8 mouse cellular contexts compared by ENCODE assay signal in genomic region chr10:111539724-111540324, GRCm38 (mm10). TPM values are rescaled to one million over a fixed set of nuclear protein-coding genes. Genes with fewer than 3 reads are reported as not detected.
A peak's percentile ranks its signal among the peaks of the same experiment; 100 is the strongest.
DNase-seq lines count a peak whose midpoint lies in the region; ATAC-seq and TF ChIP-seq lines count a peak whose summit lies in the region.

No protein-coding gene starts in this region.

- intact Hi-C loops in heart, adult 2 months (cut with DNase I), result no loop called here

- 28% methylated on average over 9 of the region's 9 CpGs for WGBS in hindbrain, embryonic 10.5 days
- 46% methylated on average over 9 of the region's 9 CpGs for WGBS in hindbrain, embryonic 14.5 days
- WGBS in heart, adult 2 months, result 30% methylated on average over 9 of the region's 9 CpGs
- WGBS in liver, embryonic 15.5 days (ENCODE audit: insufficient replicate concordance), result 20% methylated on average over 9 of the region's 9 CpGs
- WGBS in neural tube, embryonic 12.5 days, result 42% methylated on average over 9 of the region's 9 CpGs

- H3K27ac ChIP-seq in hindbrain, embryonic 10.5 days, result peak overlapping the region; percentile 82
- H3K27ac ChIP-seq in hindbrain, embryonic 14.5 days, result no peak overlapping the region
- H3K27ac ChIP-seq in heart, adult 2 months, result peak overlapping the region; percentile 40; the same call in 1 of the 2 replicates
- H3K27ac ChIP-seq in liver, embryonic 15.5 days (replicated peaks), result peak overlapping the region; percentile 41; the same call in 1 of the 2 replicates
- H3K27ac ChIP-seq in neural tube, embryonic 12.5 days, result no peak overlapping the region

- H3K79me2 ChIP-seq in heart, adult 2 months (replicated peaks; ENCODE audit: control insufficient read depth, insufficient read depth, low read length), result no peaks in the 10 kb centered on the region

- no peak for TF ChIP-seq EP300 in heart, adult 2 months (IDR thresholded peaks at IDR 0.05; ENCODE audit: insufficient read depth, low read depth, low read length)

- no peaks in the 10 kb centered on the region for H3K9me3 ChIP-seq in hindbrain, embryonic 10.5 days
- no peaks in the 10 kb centered on the region for H3K9me3 ChIP-seq in hindbrain, embryonic 14.5 days (ENCODE audit: control insufficient read depth, low read length)
- no peaks in the 10 kb centered on the region for H3K9me3 ChIP-seq in liver, embryonic 15.5 days (replicated peaks)
- H3K9me3 ChIP-seq in neural tube, embryonic 12.5 days, result no peaks in the 10 kb centered on the region

- no peaks in the 10 kb centered on the region for H3K36me3 ChIP-seq in hindbrain, embryonic 10.5 days
- H3K36me3 ChIP-seq in hindbrain, embryonic 14.5 days (replicated peaks; ENCODE audit: control insufficient read depth, insufficient read depth), result no peaks in the 10 kb centered on the region
- no peaks in the 10 kb centered on the region for H3K36me3 ChIP-seq in heart, adult 2 months (ENCODE audit: control insufficient read depth, insufficient read depth, low read length)
- no peaks in the 10 kb centered on the region for H3K36me3 ChIP-seq in liver, embryonic 15.5 days (replicated peaks)
- H3K36me3 ChIP-seq in neural tube, embryonic 12.5 days, result no peaks in the 10 kb centered on the region

- no peak for TF ChIP-seq CTCF in heart, adult 2 months (IDR thresholded peaks at IDR 0.05)

- no peaks in the 10 kb centered on the region for H3K27me3 ChIP-seq in hindbrain, embryonic 10.5 days (ENCODE audit: insufficient read depth, poor library complexity, severe bottlenecking)
- no peaks in the 10 kb centered on the region for H3K27me3 ChIP-seq in hindbrain, embryonic 14.5 days (ENCODE audit: control insufficient read depth, insufficient read depth, low read length)
- H3K27me3 ChIP-seq in heart, adult 2 months (ENCODE audit: control insufficient read depth, insufficient read depth, low read length), result no peaks in the 10 kb centered on the region
- H3K27me3 ChIP-seq in liver, embryonic 15.5 days, result no peaks in the 10 kb centered on the region
- no peaks in the 10 kb centered on the region for H3K27me3 ChIP-seq in neural tube, embryonic 12.5 days (replicated peaks)

- no peak overlapping the region for H3K9ac ChIP-seq in hindbrain, embryonic 14.5 days
- H3K9ac ChIP-seq in heart, adult 2 months (ENCODE audit: low read depth, low read length), result no peak overlapping the region
- H3K9ac ChIP-seq in liver, embryonic 15.5 days, result no peak overlapping the region
- no peak overlapping the region for H3K9ac ChIP-seq in neural tube, embryonic 12.5 days

- DNase-seq in hindbrain, embryonic 10.5 days (ENCODE audit: low spot score), result peak; percentile 68
- no peak for DNase-seq in hindbrain, embryonic 14.5 days (ENCODE audit: low spot score)
- DNase-seq in embryo, embryonic 11 days, result peak; percentile 72
- DNase-seq in heart, adult 2 months, result peak; percentile 31 to 51
- DNase-seq in kidney, adult 9 months, result peak; percentile 50
- no peak for DNase-seq in urinary bladder, postnatal 25 days (ENCODE audit: low spot score)

- H3K4me1 ChIP-seq in hindbrain, embryonic 10.5 days (replicated peaks), result peaks cover 57% of the 10 kb centered on the region
- no peaks in the 10 kb centered on the region; the same call in 1 of the 2 replicates for H3K4me1 ChIP-seq in hindbrain, embryonic 14.5 days (replicated peaks; ENCODE audit: control insufficient read depth, insufficient read depth, low read length)
- H3K4me1 ChIP-seq in heart, adult 2 months (ENCODE audit: control insufficient read depth, insufficient read depth, low read length), result peaks cover 5% of the 10 kb centered on the region
- H3K4me1 ChIP-seq in liver, embryonic 15.5 days (replicated peaks), result peaks cover 26% of the 10 kb centered on the region
- peaks cover 12% of the 10 kb centered on the region; the same call in 1 of the 2 replicates for H3K4me1 ChIP-seq in neural tube, embryonic 12.5 days

- no peak for TF ChIP-seq POLR2A in heart, adult 2 months (IDR thresholded peaks at IDR 0.05; ENCODE audit: insufficient read depth, low read depth, low read length)

- H3K4me3 ChIP-seq in hindbrain, embryonic 10.5 days, result no peak overlapping the region
- no peak overlapping the region for H3K4me3 ChIP-seq in hindbrain, embryonic 14.5 days (replicated peaks; ENCODE audit: low read length)
- no peak overlapping the region for H3K4me3 ChIP-seq in heart, adult 2 months
- no peak overlapping the region for H3K4me3 ChIP-seq in liver, embryonic 15.5 days (replicated peaks)
- no peak overlapping the region for H3K4me3 ChIP-seq in neural tube, embryonic 12.5 days

- H3K4me2 ChIP-seq in hindbrain, embryonic 14.5 days (replicated peaks), result no peak overlapping the region
- no peak overlapping the region; the same call in 1 of the 2 replicates for H3K4me2 ChIP-seq in liver, embryonic 15.5 days
- no peak overlapping the region for H3K4me2 ChIP-seq in neural tube, embryonic 12.5 days (replicated peaks)

- no peak for ATAC-seq in hindbrain, embryonic 14.5 days (ENCODE audit: low FRiP score)
- peak; percentile 24; the same call in 1 of the 2 replicates for ATAC-seq in liver, embryonic 15.5 days (ENCODE audit: insufficient read depth)
- peak; percentile 48; the same call in 1 of the 2 replicates for ATAC-seq in neural tube, embryonic 12.5 days (ENCODE audit: low FRiP score, low read depth)

RNA-seq across cellular contexts. Expression of gene Phlda1, which starts 33.7 kb away (rescaled TPM):
- polyA plus RNA-seq in hindbrain, embryonic 10.5 days (2016; fragmentation: Nextera tagmentation; extraction: Ambion mirVana), result 36.9 and 41.1 TPM in 2 replicates
- polyA plus RNA-seq in hindbrain, embryonic 14.5 days (2014; fragmentation: Nextera tagmentation; extraction: Ambion mirVana), result 57.7 and 66.6 TPM in 2 replicates
- 10 to 100 TPM; 13.4 to 16.2 TPM for total RNA-seq in heart, adult 2 months (2021)
- polyA plus RNA-seq in heart, adult 2 months (2012; rRNA removed), result 8.4 and 16.8 TPM in 2 replicates
- polyA plus RNA-seq in liver, embryonic 15.5 days (2015; fragmentation: Nextera tagmentation; extraction: Ambion mirVana), result 4.2 and 4.8 TPM in 2 replicates
- polyA plus RNA-seq in neural tube, embryonic 12.5 days (2016; fragmentation: Nextera tagmentation; extraction: Ambion mirVana), result 47.4 and 59.2 TPM in 2 replicates

Comparison
In these comparisons a context has a peak if more than half of its experiments do, and no peak if none do; other contexts are left out.
1. DNase-seq: peak in hindbrain, embryonic 10.5 days (single experiment), embryo, embryonic 11 days (single experiment), heart, adult 2 months (2 of 2) and kidney, adult 9 months (single experiment); none in hindbrain, embryonic 14.5 days (single experiment) and urinary bladder, postnatal 25 days (single experiment).
2. H3K27ac ChIP-seq: peak in hindbrain, embryonic 10.5 days (single experiment), heart, adult 2 months (single experiment) and liver, embryonic 15.5 days (single experiment); none in hindbrain, embryonic 14.5 days (single experiment) and neural tube, embryonic 12.5 days (single experiment).